Mouse (Mus musculus): Measurements from ENCODE around the gene Crybg2. TPM values are rescaled to one million over a fixed set of nuclear protein-coding genes. Genes with fewer than 3 reads are reported as not detected.

The Crybg2 gene
- 0.79 and 2.4 TPM in 2 replicates for total RNA-seq (2017)

DNA sequence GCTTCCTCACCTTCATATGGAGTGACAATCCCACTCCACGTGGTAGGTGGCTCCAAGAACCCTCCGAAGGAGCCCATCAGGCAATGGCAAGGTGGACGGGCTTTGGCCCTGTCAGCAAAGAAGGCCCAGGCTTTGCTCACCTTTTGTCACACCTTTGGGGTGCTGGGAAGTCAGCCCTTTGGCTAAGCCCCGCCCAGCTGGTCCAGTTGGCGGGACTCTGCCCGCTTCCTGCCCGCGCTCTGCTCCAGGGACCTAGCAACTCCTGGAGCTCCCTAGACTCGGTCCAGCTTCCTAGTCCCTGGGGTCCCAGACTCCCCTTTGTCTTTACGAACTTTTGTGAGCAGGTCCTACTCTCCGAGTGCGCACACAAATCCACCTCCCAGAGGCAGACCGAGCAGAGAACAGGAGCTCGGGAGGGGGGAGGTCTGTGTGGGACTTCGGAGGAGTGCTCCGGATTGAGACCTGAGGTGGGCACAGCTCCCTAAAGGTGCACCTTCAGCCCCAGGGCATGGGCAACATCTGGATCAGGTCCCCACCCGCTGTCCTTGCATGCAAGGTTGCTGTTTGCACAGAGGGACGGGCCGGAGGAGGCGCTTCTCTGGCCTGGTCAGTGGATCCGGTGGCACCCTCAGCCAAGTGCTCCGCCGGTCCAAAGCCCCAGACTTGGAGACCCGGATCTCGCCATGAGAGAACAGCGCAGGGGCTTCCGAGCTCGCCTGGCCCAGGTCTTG lies at the start of gene Crybg2:
Gene Crybg2 (plus strand): TSS at position 681 of the 731 bp plus-strand sequence.
- no peak for ATAC-seq (replicated peaks in 1 of 2; ENCODE audit: insufficient read depth in 1 of 2, low FRiP score in 2 of 2, low TSS enrichment in 1 of 2, low read depth in 1 of 2, poor library complexity in 2 of 2, severe bottlenecking in 2 of 2)

GRCm38 (mm10) chr4:134011450-134012414 lies 48.9 kb upstream of the Crybg2 start:
- peak in 1 of 2 experiments; percentile 15; a peak in 1 of 4 replicates for ATAC-seq (replicated peaks in 1 of 2; ENCODE audit: insufficient read depth in 1 of 2, low FRiP score in 2 of 2, low TSS enrichment in 1 of 2, low read depth in 1 of 2, poor library complexity in 2 of 2, severe bottlenecking in 2 of 2)

DNA sequence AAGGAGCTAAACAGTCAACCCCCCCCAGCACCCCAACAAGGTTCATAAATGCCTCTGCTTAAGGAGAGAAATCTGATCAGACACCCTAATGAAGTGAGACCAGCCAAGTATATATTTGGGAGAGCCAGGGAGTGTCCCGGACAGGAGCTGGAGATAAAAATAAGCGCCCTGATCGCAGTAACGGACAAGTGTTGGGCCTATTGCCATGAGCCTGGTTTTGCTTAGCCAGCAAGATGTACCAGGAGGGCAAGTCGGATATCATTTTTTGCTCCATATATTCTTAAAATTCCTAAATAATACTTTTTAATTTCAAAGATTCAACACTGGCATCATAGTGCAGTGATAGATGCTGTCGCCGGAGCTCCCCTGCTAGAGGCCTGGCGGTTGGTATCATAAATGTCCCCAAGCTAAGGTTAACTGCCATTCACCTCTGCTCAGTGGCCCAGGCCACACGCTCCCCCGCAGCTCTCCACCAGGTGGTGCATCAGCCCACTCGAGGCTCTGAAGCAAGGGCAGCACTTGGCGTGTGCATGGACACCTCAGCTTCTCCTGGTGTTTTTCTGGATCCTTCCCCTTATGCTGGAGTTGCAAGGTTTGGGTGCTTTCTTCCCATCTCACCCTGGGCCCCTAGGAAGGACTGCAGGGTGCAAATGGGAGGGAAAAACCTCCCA lies 47.6 kb upstream of the Crybg2 start:
- ATAC-seq (replicated peaks in 1 of 2; ENCODE audit: insufficient read depth in 1 of 2, low FRiP score in 2 of 2, low TSS enrichment in 1 of 2, low read depth in 1 of 2, poor library complexity in 2 of 2, severe bottlenecking in 2 of 2): peak; percentile 75 to 84; a peak in 2 of 4 replicates

- no peak for ATAC-seq (replicated peaks in 1 of 2; ENCODE audit: insufficient read depth in 1 of 2, low FRiP score in 2 of 2, low TSS enrichment in 1 of 2, low read depth in 1 of 2, poor library complexity in 2 of 2, severe bottlenecking in 2 of 2)
Observed at GRCm38 (mm10) chr4:134016208-134016607, 44.4 kb upstream of the Crybg2 start.

GRCm38 (mm10) chr4:134016767-134017166 lies 43.8 kb upstream of the Crybg2 start:
- ATAC-seq (replicated peaks in 1 of 2; ENCODE audit: insufficient read depth in 1 of 2, low FRiP score in 2 of 2, low TSS enrichment in 1 of 2, low read depth in 1 of 2, poor library complexity in 2 of 2, severe bottlenecking in 2 of 2): no peak

DNA sequence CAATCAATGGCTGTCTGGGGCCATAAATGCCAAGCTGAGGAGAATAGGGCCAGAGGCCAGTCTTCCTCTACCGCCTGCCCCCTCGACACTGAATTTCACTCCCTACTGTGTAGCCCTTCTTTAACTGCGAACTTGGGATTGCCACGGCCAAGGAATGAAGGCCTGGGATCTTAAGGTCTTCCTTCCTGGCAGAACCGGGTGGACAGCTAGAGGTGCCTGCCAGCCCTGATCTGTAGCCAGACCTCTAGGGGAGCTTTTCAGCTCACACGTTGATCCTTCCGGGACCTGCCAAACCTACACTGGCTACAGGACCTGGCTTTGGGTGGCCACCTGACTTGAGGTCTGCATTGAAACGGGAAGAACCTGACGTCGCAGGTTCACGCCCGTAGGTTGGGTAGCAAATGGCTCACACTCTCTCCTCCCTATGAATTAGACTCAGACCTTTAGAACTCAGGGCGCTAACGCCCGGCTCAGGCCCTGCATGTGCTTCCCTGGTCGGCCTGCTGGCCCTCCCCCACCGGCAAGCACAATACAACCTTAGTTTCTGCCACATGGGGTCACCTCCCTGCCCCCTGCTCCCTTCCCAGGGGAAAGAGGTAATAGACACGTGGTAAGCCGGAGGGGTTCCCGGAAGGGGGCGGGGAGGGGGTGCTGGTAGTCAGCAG lies 43.3 kb upstream of the Crybg2 start:
- no peak for ATAC-seq (replicated peaks in 1 of 2; ENCODE audit: insufficient read depth in 1 of 2, low FRiP score in 2 of 2, low TSS enrichment in 1 of 2, low read depth in 1 of 2, poor library complexity in 2 of 2, severe bottlenecking in 2 of 2)

- no peak for ATAC-seq (replicated peaks in 1 of 2; ENCODE audit: insufficient read depth in 1 of 2, low FRiP score in 2 of 2, low TSS enrichment in 1 of 2, low read depth in 1 of 2, poor library complexity in 2 of 2, severe bottlenecking in 2 of 2)
Observed at GRCm38 (mm10) chr4:134018038-134018778, 42.4 kb upstream of the Crybg2 start.

DNA sequence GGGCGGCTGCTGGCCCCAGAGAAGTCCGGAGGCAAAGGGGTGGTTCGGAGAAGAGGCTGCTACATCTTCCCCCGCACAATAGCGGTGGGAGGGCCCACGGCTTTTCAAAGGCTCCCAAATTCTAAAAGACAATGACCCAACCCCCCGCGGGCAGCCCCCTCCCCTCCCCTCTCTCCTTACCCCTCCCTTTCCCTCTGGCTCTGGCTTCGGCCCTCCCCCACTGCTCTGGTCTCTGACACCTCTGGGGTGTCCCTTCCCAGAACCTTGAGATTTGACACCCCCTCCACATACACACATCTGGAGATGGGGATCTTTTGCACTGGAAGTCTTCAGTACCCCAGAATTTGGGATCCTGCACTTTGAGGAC lies 41.9 kb upstream of the Crybg2 start, which contains the start of gene Lin28a:
Gene Lin28a (minus strand): TSS at position 63 of the 367 bp plus-strand sequence.
- ATAC-seq (replicated peaks in 1 of 2; ENCODE audit: insufficient read depth in 1 of 2, low FRiP score in 2 of 2, low TSS enrichment in 1 of 2, low read depth in 1 of 2, poor library complexity in 2 of 2, severe bottlenecking in 2 of 2): no peak

DNA sequence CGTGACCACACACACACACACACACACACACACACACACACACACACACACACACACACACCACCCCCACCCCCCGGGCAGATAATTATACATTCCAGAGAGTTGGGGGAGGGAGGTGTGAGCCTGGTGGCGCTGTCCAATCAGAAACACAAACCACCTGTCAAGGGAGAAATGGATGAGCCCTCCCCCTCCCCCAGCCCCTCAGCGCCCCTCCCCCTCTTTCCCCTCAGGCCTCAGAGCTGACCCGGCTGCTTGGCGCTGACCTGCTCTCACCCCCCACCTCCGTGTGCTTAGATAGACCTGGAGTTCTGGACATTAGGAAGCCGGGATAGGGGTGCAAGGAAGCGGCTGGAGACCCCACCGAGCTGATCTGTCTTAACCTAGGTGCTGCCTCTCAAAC lies 41.4 kb upstream of the Crybg2 start:
- ATAC-seq (replicated peaks in 1 of 2; ENCODE audit: insufficient read depth in 1 of 2, low FRiP score in 2 of 2, low TSS enrichment in 1 of 2, low read depth in 1 of 2, poor library complexity in 2 of 2, severe bottlenecking in 2 of 2): no peak

- ATAC-seq (replicated peaks in 1 of 2; ENCODE audit: insufficient read depth in 1 of 2, low FRiP score in 2 of 2, low TSS enrichment in 1 of 2, low read depth in 1 of 2, poor library complexity in 2 of 2, severe bottlenecking in 2 of 2): no peak
Observed at GRCm38 (mm10) chr4:134019641-134020351, 40.8 kb upstream of the Crybg2 start.

DNA sequence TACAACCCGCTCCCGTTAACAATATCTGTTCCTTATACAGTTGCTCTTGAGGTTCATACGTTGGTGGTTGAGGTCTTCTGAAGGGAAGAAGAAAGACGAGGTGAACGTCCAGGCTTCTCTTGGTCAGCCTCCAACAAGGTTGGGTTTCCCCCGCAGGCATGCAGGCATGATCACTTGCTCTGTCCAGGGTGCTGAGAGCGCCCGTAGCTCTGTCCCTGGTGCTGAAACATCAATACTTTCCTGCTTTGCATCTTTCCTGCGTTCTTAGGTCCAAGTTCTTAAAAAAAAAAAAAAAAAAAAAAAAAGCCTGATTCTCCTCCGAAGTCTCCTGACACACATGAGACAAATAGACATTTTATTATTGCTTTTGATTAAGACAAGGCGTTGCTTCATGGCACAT lies 40.0 kb upstream of the Crybg2 start:
- peak; percentile 59 to 72; a peak in 2 of 4 replicates for ATAC-seq (replicated peaks in 1 of 2; ENCODE audit: insufficient read depth in 1 of 2, low FRiP score in 2 of 2, low TSS enrichment in 1 of 2, low read depth in 1 of 2, poor library complexity in 2 of 2, severe bottlenecking in 2 of 2)

DNA sequence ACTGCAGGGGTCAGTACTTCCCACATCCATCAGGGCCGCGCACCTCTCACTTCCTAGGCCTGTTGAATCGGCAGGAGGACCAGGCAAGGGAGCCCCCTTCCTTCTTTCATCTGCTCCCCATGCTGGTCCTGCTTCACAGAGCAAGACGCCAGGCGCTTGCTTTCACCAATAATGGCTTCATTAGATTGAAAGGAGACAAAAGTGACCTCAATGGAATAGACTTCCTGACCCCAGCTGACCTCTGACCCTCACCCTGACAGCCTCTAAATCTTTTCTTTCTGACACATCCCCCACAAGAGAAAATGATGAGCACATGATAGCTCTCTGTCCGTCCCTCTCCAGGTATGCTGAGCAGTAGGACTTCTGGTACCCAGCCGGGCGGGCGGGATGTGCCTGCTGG lies 34.8 kb upstream of the Crybg2 start:
- ATAC-seq (replicated peaks in 1 of 2; ENCODE audit: insufficient read depth in 1 of 2, low FRiP score in 2 of 2, low TSS enrichment in 1 of 2, low read depth in 1 of 2, poor library complexity in 2 of 2, severe bottlenecking in 2 of 2): no peak

DNA sequence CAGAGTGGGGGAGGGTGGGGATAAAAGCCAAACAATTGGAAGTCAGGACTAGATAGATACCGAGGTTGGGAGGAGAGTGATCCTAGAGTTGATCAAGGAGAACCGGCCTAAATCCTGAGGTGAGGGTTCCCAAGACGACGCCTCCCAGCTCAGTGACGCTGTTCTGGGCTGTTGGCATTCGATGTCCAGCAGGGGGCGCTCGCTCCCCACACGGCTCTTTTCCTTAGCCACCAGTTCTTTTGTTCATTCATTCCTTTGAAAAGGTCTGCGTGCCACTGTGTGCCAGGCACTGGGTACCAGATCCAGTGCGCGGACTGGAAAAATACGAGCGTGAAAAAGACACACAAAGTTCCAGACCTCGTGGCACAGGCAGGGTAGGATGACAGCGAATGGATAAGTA lies 24.7 kb upstream of the Crybg2 start:
- ATAC-seq (replicated peaks in 1 of 2; ENCODE audit: insufficient read depth in 1 of 2, low FRiP score in 2 of 2, low TSS enrichment in 1 of 2, low read depth in 1 of 2, poor library complexity in 2 of 2, severe bottlenecking in 2 of 2): peak; percentile 75 to 86

GRCm38 (mm10) chr4:134041317-134042123 lies 19.1 kb upstream of the Crybg2 start:
- ATAC-seq (replicated peaks in 1 of 2; ENCODE audit: insufficient read depth in 1 of 2, low FRiP score in 2 of 2, low TSS enrichment in 1 of 2, low read depth in 1 of 2, poor library complexity in 2 of 2, severe bottlenecking in 2 of 2): peak; percentile 71 to 73

GRCm38 (mm10) chr4:134043041-134043440 lies 17.6 kb upstream of the Crybg2 start:
- peak; percentile 59 to 60; a peak in 3 of 4 replicates for ATAC-seq (replicated peaks in 1 of 2; ENCODE audit: insufficient read depth in 1 of 2, low FRiP score in 2 of 2, low TSS enrichment in 1 of 2, low read depth in 1 of 2, poor library complexity in 2 of 2, severe bottlenecking in 2 of 2)
